Mouse (Mus musculus): Measurements from ENCODE around the gene Gm29776. TPM values are rescaled to one million over a fixed set of nuclear protein-coding genes. Genes with fewer than 3 reads are reported as not detected.

Gm29776 gene
- total RNA-seq, 2 experiments from 2014 or later, result not detected

DNA sequence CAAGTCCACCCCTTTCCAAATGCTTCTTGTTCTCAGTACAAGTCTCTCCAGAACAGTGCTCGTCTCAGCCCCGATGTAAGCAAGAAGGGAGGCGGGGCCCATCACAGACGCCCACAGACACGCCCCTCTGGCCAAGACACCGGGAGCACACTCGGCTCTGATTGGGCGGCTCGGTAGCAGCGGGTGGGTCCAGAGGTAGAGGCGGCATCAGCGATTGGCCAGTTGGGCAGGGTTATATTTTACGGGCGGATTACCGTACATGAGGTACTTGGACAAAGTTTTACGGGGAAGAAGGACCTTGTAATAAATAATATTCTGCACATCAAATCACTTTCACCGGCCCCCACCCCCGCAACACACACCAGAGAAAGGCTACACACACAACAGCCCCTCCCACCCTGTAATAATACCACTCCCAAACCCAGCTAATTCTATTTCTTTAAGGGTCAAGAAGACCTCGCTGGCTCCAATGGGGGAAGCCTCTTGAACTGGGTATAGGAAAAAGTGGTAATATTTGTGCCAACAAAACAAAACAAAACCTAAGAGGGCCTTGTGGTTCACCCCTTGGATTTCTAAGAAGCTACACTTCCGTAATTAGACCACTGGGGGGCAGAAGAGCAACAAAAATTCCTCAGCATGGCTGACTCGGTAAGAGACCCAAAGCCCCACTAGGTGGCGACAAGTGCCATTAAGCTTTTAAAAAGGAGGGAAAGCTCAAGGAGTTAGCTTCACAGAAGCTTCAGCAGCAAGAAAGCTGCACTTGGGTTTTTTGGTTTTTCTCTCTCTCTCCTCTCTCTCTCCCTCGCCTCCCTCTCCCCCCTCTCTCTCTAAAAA lies 47.8 kb downstream of the Gm29776 start:
- peak; percentile 86 to 94 for DNase-seq

DNA sequence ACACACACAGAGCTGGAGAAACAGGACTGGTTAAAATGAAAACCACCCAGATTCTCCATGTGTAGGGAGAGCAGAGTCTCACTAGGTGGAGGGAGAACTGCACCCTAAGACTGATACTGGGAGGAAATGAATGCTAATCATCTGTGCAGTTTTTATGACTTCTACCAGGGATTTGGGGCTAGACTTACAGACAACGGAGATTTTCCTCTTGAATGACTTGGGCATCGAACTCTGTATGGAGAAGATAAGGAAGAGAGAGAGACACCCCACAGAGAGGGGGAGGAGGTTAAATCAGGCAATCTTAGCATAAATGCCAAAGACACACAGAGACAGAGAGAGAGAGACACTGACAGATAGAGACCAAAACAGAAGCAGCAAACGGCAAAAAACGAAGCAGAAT lies 50.7 kb downstream of the Gm29776 start:
- no peak for DNase-seq

DNA sequence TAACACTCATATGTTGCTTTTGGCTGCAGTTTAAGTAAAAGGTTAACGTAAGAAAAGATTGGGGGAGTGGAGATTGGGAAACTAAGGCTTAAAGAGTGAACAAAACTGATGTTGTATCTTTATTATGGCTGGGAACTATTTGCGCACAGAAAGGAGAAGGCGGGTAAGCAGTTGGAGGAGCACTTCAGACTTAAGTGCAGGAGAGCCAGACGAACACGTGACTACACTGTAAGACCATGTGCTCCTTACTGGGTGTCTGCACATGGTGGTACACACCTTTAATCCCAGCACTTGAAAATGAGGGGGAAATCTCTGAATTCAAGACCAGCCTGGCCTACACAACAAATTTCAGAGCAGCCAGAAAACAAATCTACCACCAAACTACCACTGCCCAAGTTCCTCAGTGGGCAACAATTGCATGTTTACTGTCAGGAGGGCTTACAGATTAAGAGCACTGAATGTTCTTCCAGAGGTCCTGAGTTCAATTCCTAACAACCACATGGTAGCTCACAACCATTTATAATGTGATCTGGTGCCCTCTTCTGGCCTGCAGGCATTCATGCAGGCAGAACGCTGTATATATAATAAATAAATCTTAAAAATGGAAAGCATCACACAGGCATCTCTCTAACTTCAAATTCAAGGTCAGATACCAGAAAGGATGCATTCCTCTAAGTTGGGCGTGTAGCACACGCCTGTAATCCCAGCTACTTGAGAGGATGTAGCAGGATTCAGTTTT lies 51.6 kb downstream of the Gm29776 start:
- no peak for DNase-seq

DNA sequence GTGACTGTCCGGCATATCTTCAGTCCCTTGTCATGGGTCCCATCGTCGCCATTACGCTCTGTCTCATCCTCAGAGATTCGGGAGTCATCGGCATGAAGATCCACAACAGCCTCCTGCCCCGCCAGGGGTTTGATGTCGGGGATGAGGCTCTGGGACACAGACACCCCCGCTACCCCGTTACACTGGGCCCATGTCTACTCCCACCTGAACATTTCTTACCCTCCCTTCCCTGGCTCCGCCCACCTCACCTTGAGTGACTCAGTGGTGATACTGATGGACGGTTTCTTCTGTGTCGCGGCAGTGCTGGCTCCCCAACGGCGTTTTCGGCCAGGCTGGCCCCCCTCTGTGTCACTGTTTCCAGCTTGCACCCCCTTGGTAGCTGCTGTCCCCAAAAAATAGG lies 52.2 kb downstream of the Gm29776 start:
- no peak for DNase-seq

DNA sequence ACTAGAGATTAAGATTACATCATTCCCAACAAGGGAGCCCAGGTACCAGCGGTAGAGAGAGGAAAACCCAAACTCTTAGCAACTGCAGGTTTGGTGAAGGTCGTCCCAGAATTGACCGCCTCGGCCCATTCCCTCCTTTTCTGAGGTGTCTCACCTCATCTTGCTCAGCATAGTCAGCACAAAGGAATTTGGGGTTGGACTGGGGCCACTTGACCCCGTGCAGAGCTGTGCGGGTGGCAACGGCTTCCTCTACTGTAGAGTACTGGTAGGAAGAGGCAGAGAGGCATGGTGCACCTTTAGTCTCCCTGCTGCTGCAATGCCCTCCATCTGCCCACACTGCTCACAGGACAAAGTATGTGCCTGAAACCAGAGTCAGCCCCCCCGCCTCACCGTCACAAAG lies 54.3 kb downstream of the Gm29776 start:
- DNase-seq, result no peak

DNA sequence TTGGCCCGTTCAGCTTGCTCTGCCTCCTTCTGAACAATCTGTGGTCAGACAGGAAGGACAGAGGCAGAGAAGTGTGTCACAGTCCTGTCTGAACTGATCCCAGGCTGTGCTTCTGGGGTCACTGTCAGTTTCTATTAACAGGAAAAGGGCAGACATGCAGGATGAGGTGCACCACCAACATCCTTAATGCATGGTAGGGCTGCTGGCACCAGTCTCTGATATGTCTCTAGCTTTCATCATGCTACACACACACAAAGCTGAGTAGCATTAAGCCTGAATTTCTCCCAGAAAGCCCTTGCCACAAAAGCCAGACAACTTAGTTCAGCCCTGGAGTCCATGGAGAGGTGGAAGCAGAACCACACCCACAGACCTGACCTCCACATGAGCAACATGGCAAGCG lies 55.6 kb downstream of the Gm29776 start:
- no peak for DNase-seq

Small RNA genes lying within 50 kb of the gene (microRNA-seq; reads per million reads assigned to microRNA genes)
- 0 to 0.27 reads per million in 2 experiments for gene Mir6948

Other genes with a start within 250 kb of the Gm29776 start
- gene Lrp10, start 234.7 kb downstream of the Gm29776 start, total RNA-seq (2021), result 10 to 100 TPM; 40.0 to 47.8 TPM
- not detected for gene Rem2, start 222.7 kb downstream of the Gm29776 start, total RNA-seq (2021)
- 10 to 100 TPM; 32.2 to 33.2 TPM for gene Prmt5, start 181.3 kb downstream of the Gm29776 start, total RNA-seq (2021)
- 1 to 10 TPM; 2.6 to 2.8 TPM for gene Haus4, start 144.2 kb downstream of the Gm29776 start, total RNA-seq (2021)
- 1 to 10 TPM; 3.7 to 3.9 TPM for gene Ajuba, start 121.3 kb downstream of the Gm29776 start, total RNA-seq (2021)
- 1 to 10 TPM; 3.0 to 6.1 TPM for gene 4931414P19Rik, start 92.8 kb downstream of the Gm29776 start, total RNA-seq (2021)
- 100 to 1,000 TPM; 173 to 201 TPM for gene Psmb5, start 80.8 kb downstream of the Gm29776 start, total RNA-seq (2021)
- gene Psmb11, start 77.4 kb downstream of the Gm29776 start, total RNA-seq (2021), result not detected
- not detected for gene Gm17606, start 57.9 kb downstream of the Gm29776 start, total RNA-seq (2021)
- under 1 TPM; 0.12 to 0.59 TPM for gene Cdh24, start 57.5 kb downstream of the Gm29776 start, total RNA-seq (2021)
- 10 to 100 TPM; 15.4 to 15.5 TPM for gene 1700123O20Rik, start 12.6 kb downstream of the Gm29776 start, total RNA-seq (2021)
- gene Acin1, start 11.9 kb downstream of the Gm29776 start, total RNA-seq (2021), result 10 to 100 TPM; 64.7 to 81.3 TPM
- gene Cebpe, start 13.3 kb upstream of the Gm29776 start, total RNA-seq (2021), result not detected
- gene Slc7a8, start 83.1 kb upstream of the Gm29776 start, total RNA-seq (2021), result 1 to 10 TPM; 3.1 to 3.3 TPM
- under 1 TPM; 0.36 to 0.57 TPM for gene Rnf212b, start 115.3 kb upstream of the Gm29776 start, total RNA-seq (2021)
- gene Homez, start 172.1 kb upstream of the Gm29776 start, total RNA-seq (2021), result 1 to 10 TPM; 4.7 to 5.5 TPM
- gene Ppp1r3e, start 178.7 kb upstream of the Gm29776 start, total RNA-seq (2021), result 1 to 10 TPM; 3.3 to 3.4 TPM
- 10 to 100 TPM; 42.4 to 44.1 TPM for gene Bcl2l2, start 184.5 kb upstream of the Gm29776 start, total RNA-seq (2021)
- 1 to 10 TPM; 6.6 to 9.0 TPM for gene Gm20521, start 184.6 kb upstream of the Gm29776 start, total RNA-seq (2021)
- gene Pabpn1, start 193.7 kb upstream of the Gm29776 start, total RNA-seq (2021), result 10 to 100 TPM; 39.1 to 46.9 TPM
- 1 to 10 TPM; 1.9 to 2.5 TPM for gene Slc22a17, start 214.3 kb upstream of the Gm29776 start, total RNA-seq (2021)
- gene Efs, start 227.3 kb upstream of the Gm29776 start, total RNA-seq (2021), result 1 to 10 TPM; 1.7 to 2.0 TPM
- gene Il25, start 233.9 kb upstream of the Gm29776 start, total RNA-seq (2021), result not detected
- under 1 TPM in 1 of 2 experiments, not detected in 1; 0.44 TPM for gene Cmtm5, start 237.4 kb upstream of the Gm29776 start, total RNA-seq (2021)

All from heart, adult 18-20 months (tissue).